8 mouse cellular contexts compared by ENCODE assay signal in the genomic region with DNA sequence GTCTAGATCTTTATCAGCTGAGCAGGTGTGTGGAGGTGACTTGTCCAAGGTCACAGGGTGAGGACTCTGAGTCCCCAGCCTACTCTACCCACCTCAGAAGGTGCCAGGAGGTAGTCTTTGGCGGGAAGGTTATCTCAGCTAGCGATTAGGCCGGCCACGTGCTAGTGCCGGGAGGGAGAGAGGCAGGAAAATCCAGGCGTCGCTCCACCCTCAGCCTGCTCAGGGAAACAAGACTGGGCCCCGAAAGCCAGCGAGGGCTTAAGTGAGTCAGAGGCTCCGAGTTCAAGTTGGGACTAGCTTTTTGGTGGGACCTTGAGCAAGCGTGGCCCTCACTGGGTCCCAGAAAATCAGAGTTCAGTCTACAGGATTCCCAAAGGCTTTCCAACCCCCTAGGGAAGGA. TPM values are rescaled to one million over a fixed set of nuclear protein-coding genes. Genes with fewer than 3 reads are reported as not detected.
DNase-seq lines count a peak whose midpoint lies in the region; ATAC-seq and TF ChIP-seq lines count a peak whose summit lies in the region.

No protein-coding gene starts in this region.

- H3K4me2 ChIP-seq in embryonic facial prominence, embryonic 15.5 days (replicated peaks), result peak overlapping the region; percentile 75
- H3K4me2 ChIP-seq in kidney, embryonic 16.5 days (replicated peaks; ENCODE audit: low read depth, low read length), result peak overlapping the region; percentile 78
- peak overlapping the region; percentile 70; the same call in 1 of the 2 replicates for H3K4me2 ChIP-seq in neural tube, embryonic 13.5 days

- H3K9ac ChIP-seq in embryonic facial prominence, embryonic 15.5 days, result no peak overlapping the region
- peak overlapping the region; percentile 47; the same call in 1 of the 2 replicates for H3K9ac ChIP-seq in kidney, embryonic 16.5 days (replicated peaks; ENCODE audit: low read length)
- H3K9ac ChIP-seq in neural tube, embryonic 13.5 days, result 0 out of 2 replicates have a peak overlapping the region, but pooled peaks have one; percentile 22

- no peak for ATAC-seq in embryonic facial prominence, embryonic 15.5 days (ENCODE audit: insufficient number of reproducible peaks, low FRiP score, low TSS enrichment, low read depth)
- ATAC-seq in kidney, embryonic 16.5 days (ENCODE audit: low FRiP score, low TSS enrichment), result no peak
- no peak for ATAC-seq in neural tube, embryonic 13.5 days (ENCODE audit: low read depth)
- no peak for ATAC-seq in cerebellum, adult (ENCODE audit: insufficient number of reproducible peaks, low FRiP score, low TSS enrichment)

- no peak for TF ChIP-seq CTCF in kidney, adult 2 months (conservative IDR thresholded peaks at IDR 0.05; ENCODE audit: insufficient read depth, insufficient read length, low read depth, low read length)

- no peaks in the 10 kb centered on the region for H3K36me3 ChIP-seq in kidney, adult 2 months (ENCODE audit: control insufficient read depth, insufficient read depth, low read length)
- H3K36me3 ChIP-seq in embryonic facial prominence, embryonic 15.5 days, result peaks cover 20% of the 10 kb centered on the region
- H3K36me3 ChIP-seq in kidney, embryonic 16.5 days (ENCODE audit: insufficient read depth, low read length), result peaks cover 9% of the 10 kb centered on the region
- no peaks in the 10 kb centered on the region for H3K36me3 ChIP-seq in neural tube, embryonic 13.5 days

- peaks cover 12% of the 10 kb centered on the region; the same call in 1 of the 2 replicates for H3K4me1 ChIP-seq in kidney, adult 2 months (ENCODE audit: control insufficient read depth, insufficient read depth, low read length)
- peaks cover 61% of the 10 kb centered on the region for H3K4me1 ChIP-seq in embryonic facial prominence, embryonic 15.5 days
- peaks cover 50% of the 10 kb centered on the region for H3K4me1 ChIP-seq in kidney, embryonic 16.5 days (ENCODE audit: insufficient read depth, low read length)
- peaks cover 58% of the 10 kb centered on the region for H3K4me1 ChIP-seq in neural tube, embryonic 13.5 days (replicated peaks)

- DNase-seq in kidney, adult 2 months, result peak; percentile 66
- DNase-seq in kidney, postnatal 4 days, result no peak
- DNase-seq in embryo, embryonic 11 days, result no peak
- DNase-seq in layer of hippocampus, adult 11-12 months (ENCODE audit: low spot score), result no peak

- H3K9me3 ChIP-seq in embryonic facial prominence, embryonic 15.5 days (replicated peaks), result no peaks in the 10 kb centered on the region
- no peaks in the 10 kb centered on the region for H3K9me3 ChIP-seq in kidney, embryonic 16.5 days (ENCODE audit: low read length)
- H3K9me3 ChIP-seq in neural tube, embryonic 13.5 days, result no peaks in the 10 kb centered on the region

- no peak for TF ChIP-seq POLR2A in kidney, adult 2 months (IDR thresholded peaks at IDR 0.05; ENCODE audit: low read depth, low read length)

- whole genome bisulfite sequencing in kidney, adult 2 months, result 41% methylated on average over 11 of the region's 11 CpGs
- 49% methylated on average over 11 of the region's 11 CpGs for WGBS in embryonic facial prominence, embryonic 15.5 days
- 51% methylated on average over 11 of the region's 11 CpGs for WGBS in kidney, embryonic 16.5 days
- 70% methylated on average over 11 of the region's 11 CpGs for WGBS in neural tube, embryonic 13.5 days

- H3K4me3 ChIP-seq in kidney, adult 2 months (ENCODE audit: insufficient read depth, low read depth, low read length), result peak overlapping the region; percentile 25; the same call in 1 of the 2 replicates
- peak overlapping the region; percentile 67 for H3K4me3 ChIP-seq in embryonic facial prominence, embryonic 15.5 days (replicated peaks)
- H3K4me3 ChIP-seq in kidney, embryonic 16.5 days (ENCODE audit: low read length), result peak overlapping the region; percentile 71
- no peak overlapping the region for H3K4me3 ChIP-seq in neural tube, embryonic 13.5 days

- no peaks in the 10 kb centered on the region for H3K27me3 ChIP-seq in kidney, adult 2 months (replicated peaks; ENCODE audit: control insufficient read depth, insufficient read depth, low read length)
- no peaks in the 10 kb centered on the region for H3K27me3 ChIP-seq in embryonic facial prominence, embryonic 15.5 days
- H3K27me3 ChIP-seq in kidney, embryonic 16.5 days (ENCODE audit: insufficient read depth, low read length), result peaks cover 5% of the 10 kb centered on the region; the same call in 1 of the 2 replicates
- H3K27me3 ChIP-seq in neural tube, embryonic 13.5 days, result peaks cover 39% of the 10 kb centered on the region

- H3K27ac ChIP-seq in kidney, adult 2 months (ENCODE audit: insufficient read depth, low read depth, low read length), result peak overlapping the region; percentile 91
- H3K27ac ChIP-seq in embryonic facial prominence, embryonic 15.5 days (replicated peaks), result peak overlapping the region; percentile 93
- peak overlapping the region; percentile 96 for H3K27ac ChIP-seq in kidney, embryonic 16.5 days (ENCODE audit: low read length)
- no peak overlapping the region for H3K27ac ChIP-seq in neural tube, embryonic 13.5 days (replicated peaks)

RNA-seq across cellular contexts. Expression of a gene that starts 2.9 kb away (rescaled TPM):
- 59.2 and 66.7 TPM in 2 replicates for polyA plus RNA-seq in kidney, adult 2 months (2012; rRNA removed)
- polyA plus RNA-seq in embryonic facial prominence, embryonic 15.5 days (2015; fragmentation: Nextera tagmentation; extraction: Ambion mirVana), result 41.5 and 43.8 TPM in 2 replicates
- polyA plus RNA-seq in kidney, embryonic 16.5 days (2015; fragmentation: Nextera tagmentation; extraction: Ambion mirVana), result 58.5 and 59.7 TPM in 2 replicates
- polyA plus RNA-seq in neural tube, embryonic 13.5 days (2015; fragmentation: Nextera tagmentation; extraction: Ambion mirVana), result 11.5 and 13.7 TPM in 2 replicates

RNA-seq across cellular contexts. Expression of a gene that starts 10.0 kb away (rescaled TPM):
- 0.24 and 0.25 TPM in 2 replicates for polyA plus RNA-seq in kidney, adult 2 months (2012; rRNA removed)
- polyA plus RNA-seq in embryonic facial prominence, embryonic 15.5 days (2015; fragmentation: Nextera tagmentation; extraction: Ambion mirVana), result 1.0 TPM in 2 replicates
- polyA plus RNA-seq in kidney, embryonic 16.5 days (2015; fragmentation: Nextera tagmentation; extraction: Ambion mirVana), result 0.54 and 0.77 TPM in 2 replicates
- not detected in 2 replicates for polyA plus RNA-seq in neural tube, embryonic 13.5 days (2015; fragmentation: Nextera tagmentation; extraction: Ambion mirVana)

RNA-seq across cellular contexts. Expression of a gene that starts 31.7 kb away (rescaled TPM):
- 56.5 and 68.1 TPM in 2 replicates for polyA plus RNA-seq in kidney, adult 2 months (2012; rRNA removed)
- polyA plus RNA-seq in embryonic facial prominence, embryonic 15.5 days (2015; fragmentation: Nextera tagmentation; extraction: Ambion mirVana), result 56.0 and 62.0 TPM in 2 replicates
- 54.7 and 61.9 TPM in 2 replicates for polyA plus RNA-seq in kidney, embryonic 16.5 days (2015; fragmentation: Nextera tagmentation; extraction: Ambion mirVana)
- 44.0 and 51.0 TPM in 2 replicates for polyA plus RNA-seq in neural tube, embryonic 13.5 days (2015; fragmentation: Nextera tagmentation; extraction: Ambion mirVana)

RNA-seq across cellular contexts. Expression of a gene that starts 42.5 kb away (rescaled TPM):
- 80.4 and 93.7 TPM in 2 replicates for polyA plus RNA-seq in kidney, adult 2 months (2012; rRNA removed)
- polyA plus RNA-seq in embryonic facial prominence, embryonic 15.5 days (2015; fragmentation: Nextera tagmentation; extraction: Ambion mirVana), result 4.3 TPM in 2 replicates
- 9.9 and 10.6 TPM in 2 replicates for polyA plus RNA-seq in kidney, embryonic 16.5 days (2015; fragmentation: Nextera tagmentation; extraction: Ambion mirVana)
- 1.7 and 2.0 TPM in 2 replicates for polyA plus RNA-seq in neural tube, embryonic 13.5 days (2015; fragmentation: Nextera tagmentation; extraction: Ambion mirVana)

RNA-seq across cellular contexts. Expression of a gene that starts 54.1 kb away (rescaled TPM):
- 0.03 TPM in 1 of 2 replicates, not detected in the other for polyA plus RNA-seq in kidney, adult 2 months (2012; rRNA removed)
- polyA plus RNA-seq in embryonic facial prominence, embryonic 15.5 days (2015; fragmentation: Nextera tagmentation; extraction: Ambion mirVana), result 0.71 and 0.85 TPM in 2 replicates
- polyA plus RNA-seq in kidney, embryonic 16.5 days (2015; fragmentation: Nextera tagmentation; extraction: Ambion mirVana), result 0.37 and 0.70 TPM in 2 replicates
- 0.37 TPM in 1 of 2 replicates, not detected in the other for polyA plus RNA-seq in neural tube, embryonic 13.5 days (2015; fragmentation: Nextera tagmentation; extraction: Ambion mirVana)
